Mouse (Mus musculus): ENCODE measurements around the gene Slc10a7. TPM values are rescaled to one million over a fixed set of nuclear protein-coding genes. Genes with fewer than 3 reads are reported as not detected.
"Not testable (repeated sequence)": the region's sequence is repeated elsewhere in the genome, so short reads cannot be mapped to it uniquely, and the experiment has no call there.

The Slc10a7 gene
- polyA plus RNA-seq, 1 experiment from 2014 or later = 19.7 TPM

GRCm38 (mm10) chr8:78678541-78679219 is 169.5 kb downstream of the Slc10a7 start:
- Histone ChIP-seq H3K4me1 (0 out of 2 replicates have a peak, but pooled peaks cover 2% of the 10 kb centered on the region), H3K4me2 (replicated peaks) (no peak overlapping the region), H3K4me3 (replicated peaks) (no peak overlapping the region), H3K36me3 (0 out of 2 replicates have a peak, but pooled peaks cover 8% of the 10 kb centered on the region), H3K9me3 (replicated peaks) (no peaks in the 10 kb centered on the region), H3K9ac (no peak overlapping the region), H3K27ac (replicated peaks) (0 out of 2 replicates have a peak overlapping the region, but pooled peaks have one; percentile 2), H3K27me3 (no peaks in the 10 kb centered on the region)
- WGBS = 41% methylated on average over 10 of the region's 10 CpGs
- ATAC-seq (ENCODE audit: insufficient number of reproducible peaks, low FRiP score, low TSS enrichment, low read depth) = peak; percentile 43; the same call in 1 of the 2 replicates

GRCm38 (mm10) chr8:78690795-78691194 is 181.6 kb downstream of the Slc10a7 start:
- peak; percentile 39; the same call in 1 of the 2 replicates for ATAC-seq (ENCODE audit: insufficient number of reproducible peaks, low FRiP score, low TSS enrichment, low read depth)
- H3K27me3 ChIP-seq = no peaks in the 10 kb centered on the region

GRCm38 (mm10) chr8:78698331-78698741 is 189.2 kb downstream of the Slc10a7 start:
- Histone ChIP-seq H3K4me1 (no peaks in the 10 kb centered on the region), H3K4me3 (replicated peaks) (no peak overlapping the region), H3K4me2 (replicated peaks) (no peak overlapping the region), H3K36me3 (peaks cover 17% of the 10 kb centered on the region), H3K9me3 (replicated peaks) (no peaks in the 10 kb centered on the region), H3K27ac (replicated peaks) (no peak overlapping the region; the same call in 1 of the 2 replicates), H3K27me3 (no peaks in the 10 kb centered on the region), H3K9ac (no peak overlapping the region)
- WGBS = 91% methylated on average over 14 of the region's 14 CpGs
- no peak for ATAC-seq (ENCODE audit: insufficient number of reproducible peaks, low FRiP score, low TSS enrichment, low read depth)

More at GRCm38 (mm10) chr8:78690795-78691194, 181.6 kb downstream of the Slc10a7 start:
- WGBS = 62% methylated on average over 10 of the region's 10 CpGs
- H3K4me2 ChIP-seq (replicated peaks) = no peak overlapping the region
- no peak overlapping the region for H3K27ac ChIP-seq (replicated peaks)
- H3K9ac ChIP-seq = no peak overlapping the region
- H3K4me1 ChIP-seq = 0 out of 2 replicates have a peak, but pooled peaks cover 4% of the 10 kb centered on the region
- 0 out of 2 replicates have a peak, but pooled peaks cover 4% of the 10 kb centered on the region for H3K36me3 ChIP-seq
- no peak overlapping the region for H3K4me3 ChIP-seq (replicated peaks)
- H3K9me3 ChIP-seq (replicated peaks) = no peaks in the 10 kb centered on the region

GRCm38 (mm10) chr8:78703068-78703820 is 194.1 kb downstream of the Slc10a7 start:
- no peak for ATAC-seq (ENCODE audit: insufficient number of reproducible peaks, low FRiP score, low TSS enrichment, low read depth)
- Histone ChIP-seq H3K9ac (no peak overlapping the region), H3K27ac (replicated peaks) (no peak overlapping the region), H3K36me3 (peaks cover 12% of the 10 kb centered on the region), H3K4me1 (no peaks in the 10 kb centered on the region), H3K4me2 (replicated peaks) (no peak overlapping the region), H3K9me3 (replicated peaks) (no peaks in the 10 kb centered on the region), H3K27me3 (no peaks in the 10 kb centered on the region), H3K4me3 (replicated peaks) (no peak overlapping the region)
- 77% methylated on average over 11 of the region's 11 CpGs for WGBS

GRCm38 (mm10) chr8:78705980-78706379 is 196.8 kb downstream of the Slc10a7 start:
- Histone ChIP-seq H3K9me3 (replicated peaks) (no peaks in the 10 kb centered on the region), H3K4me3 (replicated peaks) (no peak overlapping the region), H3K9ac (no peak overlapping the region), H3K4me2 (replicated peaks) (no peak overlapping the region), H3K27ac (replicated peaks) (no peak overlapping the region), H3K36me3 (peaks cover 5% of the 10 kb centered on the region), H3K4me1 (no peaks in the 10 kb centered on the region), H3K27me3 (no peaks in the 10 kb centered on the region)
- WGBS = 58% methylated on average over 9 of the region's 9 CpGs
- no peak for ATAC-seq (ENCODE audit: insufficient number of reproducible peaks, low FRiP score, low TSS enrichment, low read depth)

- H3K9ac ChIP-seq = no peak overlapping the region
- no peak for ATAC-seq (ENCODE audit: insufficient number of reproducible peaks, low FRiP score, low TSS enrichment, low read depth)
- no peak overlapping the region for H3K4me3 ChIP-seq (replicated peaks)
- 67% methylated on average over 11 of the region's 11 CpGs for WGBS
- no peaks in the 10 kb centered on the region for H3K36me3 ChIP-seq
- H3K9me3 ChIP-seq (replicated peaks) = no peaks in the 10 kb centered on the region
- no peaks in the 10 kb centered on the region for H3K4me1 ChIP-seq
- H3K4me2 ChIP-seq (replicated peaks) = no peak overlapping the region
- H3K27ac ChIP-seq (replicated peaks) = no peak overlapping the region
- H3K27me3 ChIP-seq = no peaks in the 10 kb centered on the region
Measured at GRCm38 (mm10) chr8:78709948-78710644, 200.9 kb downstream of the Slc10a7 start.

- Histone ChIP-seq H3K4me3 (replicated peaks) (no peak overlapping the region), H3K9ac (no peak overlapping the region), H3K27me3 (no peaks in the 10 kb centered on the region), H3K9me3 (replicated peaks) (no peaks in the 10 kb centered on the region), H3K27ac (replicated peaks) (no peak overlapping the region), H3K4me1 (no peaks in the 10 kb centered on the region), H3K36me3 (no peaks in the 10 kb centered on the region), H3K4me2 (replicated peaks) (no peak overlapping the region)
- no peak for ATAC-seq (ENCODE audit: insufficient number of reproducible peaks, low FRiP score, low TSS enrichment, low read depth)
- 92% methylated on average over 10 of the region's 10 CpGs for WGBS
Measured at GRCm38 (mm10) chr8:78710961-78711360, 201.8 kb downstream of the Slc10a7 start.

GRCm38 (mm10) chr8:78714880-78715279 is 205.7 kb downstream of the Slc10a7 start:
- WGBS = 64% methylated on average over 4 of the region's 4 CpGs
- Histone ChIP-seq H3K9ac (no peak overlapping the region), H3K4me3 (replicated peaks) (no peak overlapping the region), H3K9me3 (replicated peaks) (no peaks in the 10 kb centered on the region), H3K4me1 (no peaks in the 10 kb centered on the region), H3K27ac (replicated peaks) (no peak overlapping the region), H3K36me3 (0 out of 2 replicates have a peak, but pooled peaks cover 7% of the 10 kb centered on the region), H3K27me3 (no peaks in the 10 kb centered on the region), H3K4me2 (replicated peaks) (no peak overlapping the region)
- no peak for ATAC-seq (ENCODE audit: insufficient number of reproducible peaks, low FRiP score, low TSS enrichment, low read depth)

- H3K4me2 ChIP-seq (replicated peaks) = no peak overlapping the region
- no peak overlapping the region for H3K4me3 ChIP-seq (replicated peaks)
- ATAC-seq (ENCODE audit: insufficient number of reproducible peaks, low FRiP score, low TSS enrichment, low read depth) = no peak
- WGBS = 90% methylated on average over 7 of the region's 7 CpGs
- 0 out of 2 replicates have a peak, but pooled peaks cover 7% of the 10 kb centered on the region for H3K36me3 ChIP-seq
- no peaks in the 10 kb centered on the region for H3K27me3 ChIP-seq
- no peak overlapping the region for H3K9ac ChIP-seq
- H3K9me3 ChIP-seq (replicated peaks) = no peaks in the 10 kb centered on the region
- H3K4me1 ChIP-seq = no peaks in the 10 kb centered on the region
- no peak overlapping the region for H3K27ac ChIP-seq (replicated peaks)
Measured at GRCm38 (mm10) chr8:78716546-78716945, 207.4 kb downstream of the Slc10a7 start.

- not testable (repeated sequence) for H3K9me3 ChIP-seq (replicated peaks); H3K4me1 ChIP-seq; H3K9ac ChIP-seq; H3K27me3 ChIP-seq; H3K4me3 ChIP-seq (replicated peaks); H3K36me3 ChIP-seq; H3K27ac ChIP-seq (replicated peaks); H3K4me2 ChIP-seq (replicated peaks)
- ATAC-seq (ENCODE audit: insufficient number of reproducible peaks, low FRiP score, low TSS enrichment, low read depth) = peak; percentile 52; the same call in 1 of the 2 replicates
- 63% methylated on average over 10 of the region's 10 CpGs for WGBS
Measured at GRCm38 (mm10) chr8:78717191-78717590, 208.0 kb downstream of the Slc10a7 start.
